In genomic region chr14:73449901-73450495, GRCm38 (mm10) we compare ENCODE assay signal across 15 mouse cellular contexts. TPM values are rescaled to one million over a fixed set of nuclear protein-coding genes. Genes with fewer than 3 reads are reported as not detected.
DNase-seq lines count a peak whose midpoint lies in the region; ATAC-seq and TF ChIP-seq lines count a peak whose summit lies in the region.
"Had no signal": no experiment of that assay in that cellular context is flagged by ENCODE, and none has a peak within 500 bp of the region (broad histone marks: within the 10 kb centered on the region; RNA-seq: fewer than 3 reads in every experiment).

No protein-coding gene starts in this region.

- 88% methylated on average over 6 of the region's 6 CpGs for WGBS in forebrain, embryonic 13.5 days

- TF ChIP-seq POLR2A in myocyte (IDR thresholded peaks at IDR 0.05; ENCODE audit: insufficient read length, low read depth), result no peak

- H3K27ac ChIP-seq in brown adipose tissue, adult 24 weeks (replicated peaks; ENCODE audit: low read depth, low read length), result peak overlapping the region; percentile 30; the same call in 1 of the 2 replicates
- no peak overlapping the region for H3K27ac ChIP-seq in forebrain, embryonic 13.5 days
- H3K27ac ChIP-seq: forebrain, embryonic 12.5 days; intestine, embryonic 15.5 days; limb, embryonic 12.5 days had no signal

- H3K79me2 ChIP-seq in myocyte (ENCODE audit: control insufficient read depth, insufficient read depth), result no peaks in the 10 kb centered on the region

- H3K9me3 ChIP-seq in forebrain, embryonic 13.5 days (replicated peaks), result no peaks in the 10 kb centered on the region
- H3K9me3 ChIP-seq: forebrain, embryonic 12.5 days; intestine, embryonic 15.5 days; limb, embryonic 12.5 days had no signal

- H3K27me3 ChIP-seq in myocyte (ENCODE audit: control insufficient read depth, insufficient read depth, insufficient read length), result no peaks in the 10 kb centered on the region
- no peaks in the 10 kb centered on the region for H3K27me3 ChIP-seq in forebrain, embryonic 13.5 days
- H3K27me3 ChIP-seq: forebrain, embryonic 12.5 days; intestine, embryonic 15.5 days; limb, embryonic 12.5 days had no signal

- peaks cover 12% of the 10 kb centered on the region for H3K4me1 ChIP-seq in brown adipose tissue, adult 24 weeks (ENCODE audit: control insufficient read depth, insufficient read depth, insufficient read length, low read length)
- H3K4me1 ChIP-seq in forebrain, embryonic 13.5 days, result peaks cover 7% of the 10 kb centered on the region
- H3K4me1 ChIP-seq: forebrain, embryonic 12.5 days; intestine, embryonic 15.5 days had no signal

- no peak overlapping the region for H3K9ac ChIP-seq in forebrain, embryonic 13.5 days
- H3K9ac ChIP-seq: forebrain, embryonic 12.5 days; intestine, embryonic 15.5 days; limb, embryonic 12.5 days had no signal

- no peak overlapping the region for H3K4me3 ChIP-seq in brown adipose tissue, adult 24 weeks (ENCODE audit: insufficient read depth, low read depth, low read length)
- no peak overlapping the region for H3K4me3 ChIP-seq in myocyte
- H3K4me3 ChIP-seq in forebrain, embryonic 13.5 days, result no peak overlapping the region
- H3K4me3 ChIP-seq: forebrain, embryonic 12.5 days; intestine, embryonic 15.5 days; limb, embryonic 12.5 days had no signal

- peak; percentile 48 for DNase-seq in kidney, adult 11 months
- DNase-seq in kidney, adult 18-20 months, result no peak
- DNase-seq in kidney, postnatal 10 days, result peak; percentile 27
- DNase-seq in layer of hippocampus, postnatal 10 days (ENCODE audit: low spot score in 2 of 2), result no peak
- DNase-seq: cerebellum, adult 11-12 months; gastrocnemius, postnatal 36 days; heart, postnatal 14 days; spleen, adult 18-20 months; thymus, adult 18-20 months had no signal

- ATAC-seq in forebrain, embryonic 13.5 days, result no peak
- ATAC-seq: intestine, embryonic 15.5 days had no signal

- H3K36me3 ChIP-seq in myocyte (ENCODE audit: control insufficient read depth, insufficient read depth), result no peaks in the 10 kb centered on the region
- no peaks in the 10 kb centered on the region for H3K36me3 ChIP-seq in forebrain, embryonic 13.5 days (ENCODE audit: poor library complexity, severe bottlenecking)
- H3K36me3 ChIP-seq: forebrain, embryonic 12.5 days; intestine, embryonic 15.5 days; limb, embryonic 12.5 days had no signal

- H3ac ChIP-seq in myocyte (ENCODE audit: control insufficient read depth, insufficient read length), result no peak overlapping the region

- peak overlapping the region; percentile 35 for H3K4me2 ChIP-seq in myocyte (ENCODE audit: low read depth)
- H3K4me2 ChIP-seq in forebrain, embryonic 13.5 days, result no peak overlapping the region
- H3K4me2 ChIP-seq: forebrain, embryonic 12.5 days; intestine, embryonic 15.5 days; limb, embryonic 12.5 days had no signal

TF ChIP-seq in myocyte, 11 proteins besides CTCF, POLR2A, EP300 and RAD21:
- TF ChIP-seq E2F4 (IDR thresholded peaks at IDR 0.05; ENCODE audit: insufficient read depth), result no peak
- TF ChIP-seq TCF3 (IDR thresholded peaks at IDR 0.05; ENCODE audit: insufficient read length, low read depth), result no peak
- TF ChIP-seq USF1 (IDR thresholded peaks at IDR 0.05; ENCODE audit: low read depth), result peak; percentile 14
TF ChIP-seq in myocyte: peak in this region for 1.

RNA-seq across cellular contexts. Expression of gene Med4, which starts 59.8 kb away (rescaled TPM):
- 14.7 and 23.5 TPM in 2 replicates for polyA plus RNA-seq in brown adipose tissue, adult 24 weeks (2012; ENCODE audit: insufficient read depth, insufficient read length, missing spikeins)
- polyA plus RNA-seq in myocyte (2012; fragmentation: generic; extraction: Trizol), result 18.9 TPM
- 10 to 100 TPM; 34.0 to 35.7 TPM for total RNA-seq in layer of hippocampus, postnatal 10 days (2021)
- 112 and 124 TPM in 2 replicates for polyA plus RNA-seq in forebrain, embryonic 13.5 days (2015; fragmentation: Nextera tagmentation; extraction: Ambion mirVana)

Comparison
In these comparisons a context has a peak if more than half of its experiments do, and no peak if none do; other contexts are left out.
1. DNase-seq: peak in kidney, adult 11 months (single experiment) and kidney, postnatal 10 days (single experiment); none in kidney, adult 18-20 months (single experiment) and layer of hippocampus, postnatal 10 days (0 of 2).